Mouse (Mus musculus): ENCODE data around the gene Pltp. TPM values are rescaled to one million over a fixed set of nuclear protein-coding genes. Genes with fewer than 3 reads are reported as not detected.
"Not testable (repeated sequence)": the region's sequence is repeated elsewhere in the genome, so short reads cannot be mapped to it uniquely, and the experiment has no call there.

Pltp gene
- total RNA-seq, 2 experiments from 2014 or later: 35.9 to 37.5 TPM

- intact Hi-C loops (cut with DNase I): no loop called here
- DNase-seq (ENCODE audit: low spot score): no peak
Measured at GRCm38 (mm10) chr2:164857842-164858553, 487 bp upstream of the Pltp start.

- DNase-seq (ENCODE audit: low spot score): no peak
- intact Hi-C loops (cut with DNase I): no loop called here
Measured at GRCm38 (mm10) chr2:164856309-164857100, 1.0 kb downstream of the Pltp start.

- not testable (repeated sequence) for DNase-seq (ENCODE audit: low spot score)
- intact Hi-C loops (cut with DNase I): loop anchor here (2.0 kb wide), 2 partner anchors 13 to 21 kb away; no protein-coding TSS in a partner anchor
Measured at GRCm38 (mm10) chr2:164855572-164855971, 1.9 kb downstream of the Pltp start.

- intact Hi-C loops (cut with DNase I): no loop called here
Measured at GRCm38 (mm10) chr2:164850061-164850460, 7.5 kb downstream of the Pltp start.

GRCm38 (mm10) chr2:164845782-164846181 lies 11.7 kb downstream of the Pltp start:
- DNase-seq (ENCODE audit: low spot score): no peak
- intact Hi-C loops (cut with DNase I): no loop called here

More at GRCm38 (mm10) chr2:164850061-164850460, 7.5 kb downstream of the Pltp start:
- DNase-seq (ENCODE audit: low spot score): no peak

GRCm38 (mm10) chr2:164835164-164835563 lies 22.3 kb downstream of the Pltp start:
- intact Hi-C loops (cut with DNase I): loop anchor here (2.0 to 10.0 kb wide), 2 partner anchors 20 to 200 kb away; partner anchors contain the start of gene Ncoa5
- DNase-seq (ENCODE audit: low spot score): no peak

GRCm38 (mm10) chr2:164834531-164834930 lies 23.0 kb downstream of the Pltp start:
- DNase-seq (ENCODE audit: low spot score): no peak
- intact Hi-C loops (cut with DNase I): loop anchor here (2.0 to 10.0 kb wide), 3 partner anchors 20 to 200 kb away; partner anchors contain the start of gene Ncoa5

GRCm38 (mm10) chr2:164833314-164833959 lies 24.1 kb downstream of the Pltp start, which contains the start of gene Neurl2:
Gene Neurl2 (minus strand): TSS chr2:164833456.
- peak; percentile 87 for DNase-seq (ENCODE audit: low spot score)
- intact Hi-C loops (cut with DNase I): loop anchor here (2.0 to 10.0 kb wide), 4 partner anchors 43 to 201 kb away; partner anchors contain the start of genes Ncoa5 and Zfp335

GRCm38 (mm10) chr2:164832748-164833301 lies 24.7 kb downstream of the Pltp start, which contains the start of gene Ctsa:
Gene Ctsa (plus strand): TSS chr2:164832873.
- DNase-seq (ENCODE audit: low spot score): peak; percentile 62
- intact Hi-C loops (cut with DNase I): loop anchor here (2.0 to 10.0 kb wide), 4 partner anchors 44 to 202 kb away; partner anchors contain the start of genes Ncoa5 and Zfp335

GRCm38 (mm10) chr2:164832032-164832747 lies 25.3 kb downstream of the Pltp start:
- DNase-seq (ENCODE audit: low spot score): no peak
- intact Hi-C loops (cut with DNase I): loop anchor here (2.0 to 10.0 kb wide), 4 partner anchors 45 to 203 kb away; partner anchors contain the start of genes Ncoa5 and Zfp335

- intact Hi-C loops (cut with DNase I): loop anchor here (5.0 to 10.0 kb wide), 2 partner anchors 61 to 204 kb away; partner anchors contain the start of gene Ncoa5
- DNase-seq (ENCODE audit: low spot score): no peak
Measured at GRCm38 (mm10) chr2:164831029-164831428, 26.5 kb downstream of the Pltp start.

- DNase-seq (ENCODE audit: low spot score): no peak
- intact Hi-C loops (cut with DNase I): no loop called here
Measured at GRCm38 (mm10) chr2:164829090-164829489, 28.4 kb downstream of the Pltp start.

- intact Hi-C loops (cut with DNase I): no loop called here
- no peak for DNase-seq (ENCODE audit: low spot score)
Measured at GRCm38 (mm10) chr2:164828437-164828836, 29.1 kb downstream of the Pltp start, which contains the start of gene Spata25. Gene Spata25 (minus strand): TSS chr2:164828537.

- intact Hi-C loops (cut with DNase I): no loop called here
- DNase-seq (ENCODE audit: low spot score): no peak
Measured at GRCm38 (mm10) chr2:164827146-164827850, 30.2 kb downstream of the Pltp start.

GRCm38 (mm10) chr2:164825521-164825920 lies 32.0 kb downstream of the Pltp start:
- DNase-seq (ENCODE audit: low spot score): no peak
- intact Hi-C loops (cut with DNase I): no loop called here

- no peak for DNase-seq (ENCODE audit: low spot score)
- intact Hi-C loops (cut with DNase I): no loop called here
Measured at GRCm38 (mm10) chr2:164823969-164824368, 33.5 kb downstream of the Pltp start.

- no peak for DNase-seq (ENCODE audit: low spot score)
- intact Hi-C loops (cut with DNase I): no loop called here
Measured at GRCm38 (mm10) chr2:164823181-164823585, 34.3 kb downstream of the Pltp start.

- peak; percentile 99 for DNase-seq (ENCODE audit: low spot score)
- intact Hi-C loops (cut with DNase I): no loop called here
Measured at GRCm38 (mm10) chr2:164822636-164823165, 34.8 kb downstream of the Pltp start, which contains the start of gene Zswim1. Gene Zswim1 (plus strand): TSS chr2:164822686.

All from heart, postnatal 25 days (tissue).